Mouse (Mus musculus): ENCODE data around the gene Kdf1.

GRCm38 (mm10) chr4:133532777-133533176 lies 14.0 kb downstream of the Kdf1 start:
- TF ChIP-seq CTCF (IDR thresholded peaks at IDR 0.05; ENCODE audit: extremely low read depth, insufficient read depth, low read length), result no peak
- TF ChIP-seq POLR2A (IDR thresholded peaks at IDR 0.05; ENCODE audit: extremely low read depth, insufficient read depth, low read length), result no peak

Data from cortical plate, adult 2 months (tissue).